ENCODE assay signal across 18 mouse cellular contexts in genomic region chr6:99901146-99901545, GRCm38 (mm10).
DNase-seq lines count a peak whose midpoint lies in the region; ATAC-seq lines count a peak whose summit lies in the region.
"Had no signal": no experiment of that assay in that cellular context is flagged by ENCODE, and none has a peak within 500 bp of the region (broad histone marks: within the 10 kb centered on the region; RNA-seq: fewer than 3 reads in every experiment).

No protein-coding gene starts in this region.

- ATAC-seq in hematopoietic stem cell, adult 5-6 weeks (replicated peaks in 1 of 2; ENCODE audit: insufficient read depth in 1 of 2, low FRiP score in 2 of 2, low TSS enrichment in 1 of 2, low read depth in 1 of 2, poor library complexity in 2 of 2, severe bottlenecking in 2 of 2), result peak; percentile 22 to 37; a peak in 2 of 4 replicates
- ATAC-seq: CD4-positive, CD25-positive, alpha-beta regulatory T cell, adult 4 months; forebrain, embryonic 13.5 days; forebrain, embryonic 16.5 days; hindbrain, embryonic 16.5 days; intestine, embryonic 15.5 days had no signal

- DNase-seq in thymus, postnatal 0 days (ENCODE audit: low spot score), result peak; percentile 31
- no peak for DNase-seq in thymus, postnatal 14 days
- peak; percentile 12 for DNase-seq in naive thymus-derived CD4-positive, alpha-beta T cell, adult 2 months (ENCODE audit: low read depth)
- DNase-seq in gastrocnemius, postnatal 36 days, result no peak
- DNase-seq in cerebellum, postnatal 10 days, result no peak
- DNase-seq: adrenal gland, adult 2 months; adrenal gland, postnatal 14 days; cerebellum, adult 11 months; cerebellum, adult 2 months; cerebellum, adult 9-11 months; cerebellum, postnatal 36 days; gastrocnemius, postnatal 10 days had no signal

- intact Hi-C loops in gastrocnemius, postnatal 36 days (cut with DNase I), result loop anchor here (5.0 to 10.0 kb wide), 3 partner anchors 244 to 634 kb away; partner anchors contain the start of gene Rybp

Comparison
In these comparisons a context has a peak if more than half of its experiments do, and no peak if none do; other contexts are left out.
1. DNase-seq: peak in thymus, postnatal 0 days (single experiment) and naive thymus-derived CD4-positive, alpha-beta T cell, adult 2 months (single experiment); none in thymus, postnatal 14 days (single experiment), gastrocnemius, postnatal 36 days (0 of 2) and cerebellum, postnatal 10 days (0 of 2).